Mouse (Mus musculus) embryonic fibroblast, embryonic 13.5 days (primary cell): Measurements from ENCODE around the gene Kcnd1. TPM values are rescaled to one million over a fixed set of nuclear protein-coding genes. Genes with fewer than 3 reads are reported as not detected.

Experiments
- H3K27ac ChIP-seq: 2 replicates; pipeline ENCODE4 v1.5.1; 2012; ENCODE audit warnings: low read length, control low read depth, inconsistent platforms; ENCODE audit not compliant: insufficient read depth
- H3K4me1 ChIP-seq: 2 replicates; pipeline ENCODE4 v1.6.1; 2011; ENCODE audit warnings: low read length; ENCODE audit not compliant: control insufficient read depth, insufficient read depth
- H3K4me3 ChIP-seq: 2 replicates; pipeline ENCODE4 v1.5.1; 2011; ENCODE audit warnings: mild to moderate bottlenecking, control low read depth, low read length; ENCODE audit not compliant: insufficient read depth
- CTCF ChIP-seq: IDR thresholded peaks from 2 replicates; pipeline ENCODE4 v1.5.1; 2011; ENCODE audit warnings: mild to moderate bottlenecking, control low read depth, low read length, moderate library complexity, borderline replicate concordance; ENCODE audit not compliant: insufficient read depth
- POLR2A ChIP-seq: IDR thresholded peaks from 2 replicates; pipeline ENCODE4 v1.6.1; 2011; ENCODE audit warnings: low read depth, mild to moderate bottlenecking, control low read depth, low read length, moderate library complexity
- polyA plus RNA-seq: library from polyadenylated mRNA; stranded (reverse); fragments of >200 nt; gene quantifications from 2 replicates; pipeline ENCODE4 v1.2.4, GENCODE M21; 2011; ENCODE audit warnings: low read depth; ENCODE audit not compliant: missing spikeins, insufficient read length

Gene Kcnd1
- 5.7 and 7.5 TPM in 2 replicates for polyA plus RNA-seq

DNA sequence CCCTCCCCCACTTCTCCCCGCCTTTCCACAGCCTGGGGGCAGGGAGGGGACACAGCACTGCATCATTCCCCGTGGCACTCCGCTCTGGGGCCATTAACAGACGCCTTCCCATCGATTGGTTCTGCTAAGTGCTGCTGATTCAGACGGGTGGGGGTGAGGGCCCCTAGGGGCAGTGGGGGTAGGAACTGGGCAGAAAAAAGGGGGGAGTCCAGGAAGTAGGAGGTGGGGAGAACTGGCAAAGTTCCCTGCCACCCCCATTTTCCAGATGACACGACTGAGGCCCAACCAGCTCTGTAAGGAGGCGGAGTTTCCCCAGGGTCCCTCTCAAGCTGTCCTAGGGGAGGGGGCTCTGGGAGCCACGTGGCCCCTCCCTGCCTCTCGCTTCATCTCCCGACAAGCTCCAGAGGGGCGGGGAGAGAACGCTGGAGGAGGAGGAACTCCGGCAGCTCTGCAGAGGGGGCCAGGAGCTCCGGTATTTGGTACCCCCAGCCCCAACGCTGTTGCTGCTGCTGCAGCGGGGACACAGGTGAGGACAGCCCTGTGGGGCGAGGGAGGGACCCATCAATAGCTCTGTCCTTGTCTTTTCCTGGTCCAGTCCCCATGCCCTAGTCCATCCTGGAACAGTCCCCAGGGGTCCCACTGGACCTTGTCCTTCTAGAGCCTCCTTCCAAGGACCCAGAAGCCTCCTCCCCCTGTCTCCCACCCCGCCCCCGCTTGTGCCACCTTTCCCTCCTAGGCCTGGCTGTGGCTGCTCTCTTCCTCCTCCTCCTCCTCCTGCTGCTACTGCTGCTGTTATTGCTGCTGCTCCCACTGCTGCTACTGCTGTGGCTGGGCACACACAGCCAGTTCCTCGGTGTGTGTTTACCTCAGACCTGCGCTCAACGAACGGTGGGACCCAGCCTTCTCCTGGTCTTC lies at the start of gene Kcnd1:
Gene Kcnd1, plus strand, starts transcription at position 425 of the 915 bp plus-strand sequence.
- TF ChIP-seq POLR2A = peak; percentile 38; the same call in 1 of the 2 replicates
- TF ChIP-seq CTCF = no peak
- no peaks in the 10 kb centered on the region for H3K4me1 ChIP-seq
- H3K27ac ChIP-seq = peak within 1 kb of the TSS; percentile 31; the same call in 1 of the 2 replicates
- H3K4me3 ChIP-seq = peak within 1 kb of the TSS; percentile 42

DNA sequence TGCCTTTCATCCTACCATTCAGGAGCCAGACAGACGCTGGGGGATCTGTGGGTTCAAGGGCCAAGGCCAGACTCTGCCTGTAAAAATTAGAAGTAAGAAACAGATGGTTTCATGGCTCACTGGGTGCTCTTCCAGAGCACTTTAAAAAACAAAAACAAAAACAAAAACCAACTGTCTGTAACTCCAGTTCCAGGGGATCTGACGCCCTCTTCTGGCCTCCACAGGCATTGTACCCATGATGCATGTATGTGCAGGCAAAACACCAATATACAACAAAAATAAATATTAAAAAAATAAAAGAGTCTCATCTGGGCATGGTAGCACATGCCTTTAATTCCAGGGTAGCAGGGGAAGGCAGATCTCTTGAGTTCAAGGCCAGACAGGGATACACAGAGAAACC lies 49.3 kb upstream of the Kcnd1 start:
- H3K27ac ChIP-seq = no peak overlapping the region
- H3K4me1 ChIP-seq = no peaks in the 10 kb centered on the region; the same call in 1 of the 2 replicates
- no peak overlapping the region for H3K4me3 ChIP-seq
- TF ChIP-seq POLR2A (no peak), CTCF (no peak)

DNA sequence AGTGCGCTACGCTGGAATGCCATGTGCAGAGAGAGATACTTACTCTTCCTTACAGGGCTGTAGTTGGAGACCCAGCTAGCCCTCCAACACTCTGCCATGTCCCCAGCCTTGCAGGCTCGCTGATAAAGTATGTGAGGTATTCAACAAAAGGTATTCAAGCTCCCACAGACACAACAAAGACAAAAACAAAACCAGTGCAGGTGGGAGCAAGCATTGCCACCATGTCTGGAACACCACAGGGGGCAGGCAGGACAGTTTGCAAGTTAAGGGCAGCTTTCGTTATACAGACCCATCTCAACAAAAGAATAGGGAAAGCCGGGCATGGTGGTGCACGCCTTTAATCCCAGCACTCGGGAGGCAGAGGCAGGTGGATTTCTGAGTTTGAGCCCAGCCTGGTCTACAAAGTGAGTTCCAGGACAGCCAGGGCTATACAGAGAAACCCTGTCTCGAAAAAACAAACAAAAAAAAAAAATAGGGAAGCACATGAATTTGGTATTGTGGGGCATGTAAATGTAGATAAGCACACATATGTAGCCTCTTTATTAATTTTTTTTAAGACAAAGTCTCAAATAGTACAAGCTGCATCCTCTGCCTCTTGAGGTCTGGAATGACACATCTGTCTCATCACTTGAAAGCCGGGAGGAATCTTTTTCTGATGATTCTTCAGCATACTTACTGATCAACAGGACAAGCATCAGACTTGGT lies 46.4 kb upstream of the Kcnd1 start:
- H3K27ac ChIP-seq = no peak overlapping the region
- TF ChIP-seq CTCF (no peak), POLR2A (no peak)
- no peaks in the 10 kb centered on the region for H3K4me1 ChIP-seq
- H3K4me3 ChIP-seq = no peak overlapping the region

DNA sequence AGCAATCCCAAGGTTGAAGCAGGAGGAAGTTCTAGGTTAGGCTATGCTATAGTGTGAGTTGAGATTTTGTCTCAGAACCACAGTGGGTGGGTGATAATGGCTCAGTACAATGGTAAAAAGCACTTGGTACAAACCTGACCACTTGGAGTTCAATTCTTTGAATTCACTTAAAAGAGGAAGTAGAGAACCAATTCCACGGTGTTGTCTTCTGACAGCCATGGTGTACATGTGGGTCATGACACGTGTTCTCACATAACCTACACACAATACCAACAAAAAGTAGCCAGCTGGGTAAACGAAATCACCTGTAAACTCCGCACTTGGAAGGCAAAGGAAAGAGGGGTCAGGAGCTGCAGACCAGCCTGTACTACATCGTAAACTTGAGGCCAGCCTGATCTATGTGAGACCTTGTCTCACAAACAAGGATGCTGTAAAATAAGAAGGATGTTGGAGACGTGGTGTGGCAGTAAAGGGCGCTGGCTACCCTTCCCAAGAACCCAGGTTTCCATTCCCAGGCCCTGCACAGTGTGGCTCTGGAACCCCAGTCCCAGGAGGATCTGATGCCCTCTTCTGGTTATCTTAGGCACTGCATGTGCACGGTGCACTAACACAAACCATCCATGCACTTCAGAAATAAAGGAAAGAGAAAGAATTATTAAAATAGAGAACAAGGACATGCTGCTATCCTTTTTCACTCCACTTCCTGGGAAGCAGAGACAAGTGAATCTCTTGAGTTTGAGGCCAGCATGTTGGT lies 45.6 kb upstream of the Kcnd1 start:
- Histone ChIP-seq H3K4me1 (no peaks in the 10 kb centered on the region), H3K27ac (no peak overlapping the region), H3K4me3 (no peak overlapping the region)
- peak; percentile 34; the same call in 1 of the 2 replicates for TF ChIP-seq CTCF
- TF ChIP-seq POLR2A = no peak

DNA sequence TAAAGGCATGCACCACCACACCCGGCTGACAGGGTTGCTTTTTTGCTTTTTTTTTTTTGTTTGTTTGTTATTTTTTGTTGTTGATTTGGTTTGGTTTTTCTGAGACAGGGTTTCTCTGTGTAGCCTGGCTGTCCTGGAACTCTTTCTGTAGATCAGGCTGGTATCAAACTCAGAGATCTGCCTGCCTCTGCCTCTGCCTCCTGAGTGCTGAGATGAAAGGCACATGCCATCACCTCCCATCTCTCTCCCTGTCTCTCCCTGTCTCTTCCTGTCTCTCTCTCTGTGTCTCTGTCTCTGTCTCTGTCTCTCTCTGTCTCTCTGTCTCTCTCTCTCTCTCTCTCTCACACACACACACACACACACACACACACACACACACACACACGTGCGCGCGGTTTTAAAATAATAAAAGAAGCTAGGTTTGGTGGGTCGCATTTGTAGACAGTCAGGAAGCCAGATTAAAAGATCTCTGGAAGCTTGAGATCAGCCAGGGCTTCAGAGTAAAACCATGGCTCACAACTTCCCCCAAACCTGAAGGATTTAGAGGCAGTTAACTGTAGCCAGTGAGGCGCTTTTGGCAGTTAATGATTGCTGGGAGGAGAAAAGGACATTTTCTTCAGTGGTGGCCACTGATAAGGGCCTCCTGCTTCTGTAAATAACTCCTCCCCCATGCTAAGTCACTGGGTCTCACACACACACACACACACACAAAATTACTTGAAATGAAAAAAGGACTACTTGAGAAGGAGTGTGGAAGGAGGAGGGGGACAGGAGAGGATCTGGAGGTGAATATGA lies 43.4 kb upstream of the Kcnd1 start:
- H3K4me3 ChIP-seq = no peak overlapping the region
- TF ChIP-seq CTCF (no peak), POLR2A (no peak)
- no peaks in the 10 kb centered on the region for H3K4me1 ChIP-seq
- no peak overlapping the region for H3K27ac ChIP-seq

DNA sequence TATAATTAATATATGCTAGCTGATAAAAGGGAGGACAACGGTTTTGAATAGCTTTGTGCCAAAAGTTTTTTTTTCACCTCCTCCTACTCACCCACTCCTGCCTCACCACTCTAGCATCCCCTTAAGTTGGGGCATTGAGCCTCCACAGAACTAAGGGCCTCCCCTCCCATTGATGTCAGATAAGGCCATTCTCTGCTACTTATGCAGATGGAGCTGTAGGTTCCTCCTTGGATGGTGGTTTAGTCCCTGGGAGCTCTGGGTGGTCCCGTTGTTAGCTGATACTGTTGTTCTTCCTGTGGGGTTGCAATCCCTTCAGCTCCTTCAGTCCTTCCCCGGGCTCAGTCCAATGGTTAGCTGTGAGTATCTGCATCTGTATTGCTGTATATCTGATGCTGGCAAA lies 42.8 kb upstream of the Kcnd1 start:
- no peak overlapping the region for H3K27ac ChIP-seq
- H3K4me3 ChIP-seq = no peak overlapping the region
- no peaks in the 10 kb centered on the region for H3K4me1 ChIP-seq
- no peak for TF ChIP-seq CTCF
- no peak for TF ChIP-seq POLR2A

DNA sequence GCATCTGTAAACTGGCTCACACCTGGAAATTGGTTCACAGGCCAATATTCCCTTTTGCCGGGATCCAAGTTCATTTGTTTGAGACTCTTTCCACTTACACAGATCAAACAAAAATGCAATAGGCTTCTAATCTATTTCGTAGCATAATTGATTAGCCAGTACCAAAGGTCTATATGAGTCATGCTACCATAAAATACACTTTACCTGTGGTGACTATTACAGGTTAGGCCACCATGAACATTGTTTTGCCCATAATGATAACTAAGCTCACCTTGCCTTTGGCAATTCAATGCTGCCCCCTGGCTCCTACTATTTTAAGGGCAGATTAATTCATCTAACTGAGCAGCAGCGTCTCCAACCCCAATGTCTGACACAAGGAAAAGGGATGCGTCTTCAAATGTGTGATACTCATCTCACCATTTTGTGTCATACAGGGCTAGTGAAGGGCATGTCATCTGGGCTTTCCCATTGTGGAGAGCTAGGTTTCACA lies 39.4 kb upstream of the Kcnd1 start:
- H3K4me1 ChIP-seq = no peaks in the 10 kb centered on the region
- no peak overlapping the region for H3K27ac ChIP-seq
- no peak overlapping the region for H3K4me3 ChIP-seq
- TF ChIP-seq POLR2A (no peak), CTCF (no peak)

DNA sequence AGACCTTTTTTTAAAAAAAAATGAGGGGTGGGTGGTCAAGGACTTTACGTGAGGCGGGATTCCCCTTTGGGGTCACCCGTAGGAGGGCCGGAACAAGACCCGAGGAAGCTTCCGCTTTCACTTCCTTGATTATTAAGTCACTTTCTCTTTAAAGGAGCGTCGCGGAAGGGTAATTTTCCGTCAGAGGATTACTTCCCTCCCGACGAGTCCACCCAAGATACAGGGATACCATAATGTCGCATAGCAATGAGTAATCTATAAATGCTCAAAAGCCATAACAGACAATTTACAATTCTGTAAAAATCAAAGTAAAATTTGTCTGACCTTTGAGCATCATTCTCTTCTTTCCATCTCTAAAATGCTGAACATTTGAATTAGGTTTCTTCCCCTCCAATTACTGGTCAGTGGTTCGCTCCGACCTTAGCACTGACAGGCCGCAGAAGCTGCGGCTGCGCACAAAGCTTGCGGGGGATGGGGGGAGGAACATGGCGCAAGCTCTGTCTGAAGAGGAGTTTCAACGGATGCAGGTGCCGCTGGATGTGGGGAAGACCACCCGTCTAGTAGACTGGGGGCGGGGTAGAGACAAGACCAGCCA lies 32.5 kb upstream of the Kcnd1 start, which contains the start of gene Gripap1:
Gene Gripap1, plus strand, starts transcription at position 224 of the 595 bp plus-strand sequence.
- H3K27ac ChIP-seq = no peak within 1 kb of the TSS
- peak; percentile 82 for TF ChIP-seq POLR2A
- no peak for TF ChIP-seq CTCF
- peak within 1 kb of the TSS; percentile 66 for H3K4me3 ChIP-seq
- H3K4me1 ChIP-seq = 0 out of 2 replicates have a peak, but pooled peaks cover 3% of the 10 kb centered on the region
